Mouse (Mus musculus): ENCODE data around the gene Dhx8.
A peak's percentile ranks its signal among the peaks of the same experiment; 100 is the strongest.

Gene Dhx8

GRCm38 (mm10) chr11:101732518-101733440 is at the start of gene Dhx8:
Gene Dhx8 (plus strand): TSS chr11:101732919.
- DNase-seq (ENCODE audit: low read depth): peak; percentile 94

- DNase-seq (ENCODE audit: low read depth): peak; percentile 41
Measured at GRCm38 (mm10) chr11:101687351-101688301, 45.1 kb upstream of the Dhx8 start.

GRCm38 (mm10) chr11:101689701-101690113 is 43.0 kb upstream of the Dhx8 start:
- DNase-seq (ENCODE audit: low read depth): no peak

DNA sequence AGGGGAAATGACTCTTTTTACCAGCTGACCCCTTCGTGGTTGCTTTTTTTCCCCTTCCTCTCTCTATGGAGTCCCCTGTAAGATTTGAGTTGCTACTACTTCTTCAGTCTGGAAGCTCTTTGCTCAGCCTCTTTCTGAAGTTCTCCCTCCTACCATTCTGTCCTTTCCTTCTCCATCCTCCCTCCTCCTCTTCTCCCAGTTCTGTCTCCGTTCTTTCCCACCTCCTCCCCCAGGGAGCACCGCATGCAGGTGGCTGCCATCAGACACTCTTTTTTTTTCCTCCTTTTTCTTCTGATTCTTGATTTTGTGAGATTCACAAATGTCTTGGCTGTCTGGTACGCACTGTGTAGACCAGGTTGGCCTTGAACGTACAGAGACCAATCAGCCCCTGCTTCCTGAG is 42.4 kb upstream of the Dhx8 start:
- DNase-seq (ENCODE audit: low read depth): no peak

GRCm38 (mm10) chr11:101695906-101696661 is 36.6 kb upstream of the Dhx8 start:
- no peak for DNase-seq (ENCODE audit: low read depth)

DNA sequence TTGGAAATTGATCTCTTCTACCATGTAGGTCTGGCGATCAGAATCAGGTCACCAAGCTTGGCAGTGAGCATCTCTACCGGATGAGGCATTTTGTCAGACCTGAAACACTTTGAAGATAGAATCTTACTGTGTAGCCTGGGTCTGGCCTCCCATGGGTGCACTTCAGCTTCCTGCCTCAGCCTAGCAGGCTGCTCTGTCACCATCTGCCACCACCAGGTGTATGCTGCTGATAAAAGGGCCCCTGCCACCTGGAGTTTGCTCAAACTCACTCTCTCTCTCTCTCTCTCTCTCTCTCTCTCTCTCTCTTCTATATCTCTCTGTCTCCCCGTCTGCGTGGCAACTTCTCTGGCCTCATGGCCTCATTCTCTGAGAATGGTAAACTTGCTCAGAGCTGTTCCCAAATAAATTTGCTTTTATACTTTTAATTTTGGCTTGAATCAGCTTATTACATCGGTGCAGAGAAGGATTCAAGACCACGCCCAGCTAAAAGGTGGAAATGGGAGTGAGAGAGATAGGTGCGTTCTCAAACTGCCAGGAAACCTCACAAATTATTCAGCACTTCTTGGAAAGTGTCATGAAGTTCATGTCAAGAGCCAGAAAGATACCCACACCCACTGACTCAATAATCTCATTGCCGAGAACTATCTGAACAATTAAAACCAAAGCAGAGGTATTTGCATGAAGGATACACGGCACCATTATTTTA is 35.4 kb upstream of the Dhx8 start:
- no peak for DNase-seq (ENCODE audit: low read depth)

DNA sequence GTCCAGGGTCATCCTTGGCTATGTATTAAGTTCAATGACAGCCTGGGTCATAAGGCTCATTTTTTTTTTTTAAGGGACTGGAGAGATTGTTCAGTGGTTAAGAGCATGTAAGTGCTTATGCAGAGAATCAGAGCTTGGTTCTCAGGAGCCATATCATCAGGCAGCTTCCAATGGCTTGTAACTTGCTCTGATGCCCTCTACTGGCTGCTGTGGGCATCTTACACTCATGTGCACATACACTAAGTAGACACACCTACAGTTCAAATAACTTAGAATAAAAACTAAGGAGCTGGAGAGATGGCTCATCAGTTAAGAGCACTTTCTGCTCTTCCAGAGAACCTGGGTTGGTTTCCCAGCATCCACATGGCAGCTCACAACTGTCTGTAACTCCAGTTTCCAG is 34.6 kb upstream of the Dhx8 start:
- no peak for DNase-seq (ENCODE audit: low read depth)

- DNase-seq (ENCODE audit: low read depth): no peak
Measured at GRCm38 (mm10) chr11:101699556-101699955, 33.2 kb upstream of the Dhx8 start.

GRCm38 (mm10) chr11:101699991-101700390 is 32.7 kb upstream of the Dhx8 start:
- no peak for DNase-seq (ENCODE audit: low read depth)

DNA sequence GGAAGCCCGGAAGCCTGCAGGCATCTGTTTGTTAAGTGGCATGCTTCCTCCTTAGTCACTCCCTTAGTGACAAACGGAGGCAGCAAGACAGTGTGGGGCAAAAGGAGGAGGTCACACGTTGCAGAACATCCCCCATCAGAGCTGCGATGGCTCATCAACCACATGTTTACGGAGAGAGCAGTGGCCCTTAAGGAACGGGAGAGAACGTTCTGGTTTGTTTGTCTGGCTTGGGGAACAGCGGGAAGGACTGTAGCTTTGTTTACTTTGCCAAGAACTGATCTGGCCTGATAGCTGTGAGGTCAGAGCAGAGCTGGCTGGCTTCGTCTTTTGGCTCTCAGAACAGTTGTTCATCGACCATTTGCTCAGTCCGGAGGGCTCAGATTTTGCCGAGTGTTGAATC is 32.3 kb upstream of the Dhx8 start:
- peak; percentile 79 for DNase-seq (ENCODE audit: low read depth)

GRCm38 (mm10) chr11:101704081-101704480 is 28.6 kb upstream of the Dhx8 start:
- DNase-seq (ENCODE audit: low read depth): no peak

DNA sequence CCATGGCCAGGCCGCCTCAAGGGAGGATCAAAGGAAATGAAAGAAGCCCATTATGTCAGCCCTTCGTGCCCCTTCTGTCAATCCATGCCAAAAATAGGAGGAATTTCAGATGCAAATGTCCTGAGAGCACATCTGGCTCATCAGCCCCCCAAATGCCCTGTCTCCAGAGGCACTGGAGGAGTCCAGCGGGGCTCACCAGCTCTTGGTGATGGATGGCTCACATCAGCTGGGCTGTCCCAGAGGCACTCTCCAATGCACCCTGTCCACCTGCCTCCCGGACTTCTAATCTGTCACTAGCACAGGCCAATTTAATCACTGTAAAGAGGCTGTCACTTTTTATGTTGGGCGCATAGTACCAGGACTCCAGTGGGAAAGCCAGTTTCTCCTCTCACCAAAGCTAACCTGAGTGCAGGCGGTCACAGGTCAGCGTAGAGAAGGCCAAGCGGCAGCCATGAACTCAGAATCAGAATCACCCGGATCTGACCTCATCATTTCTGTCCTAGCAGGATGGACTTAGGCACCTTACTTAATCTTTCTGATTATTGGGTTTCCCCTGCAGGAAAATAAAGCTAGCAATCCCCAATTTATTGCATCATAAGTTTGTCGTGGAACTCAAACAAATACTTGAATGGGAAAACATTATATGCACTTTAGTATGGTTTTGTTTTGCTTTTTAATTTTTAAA is 25.8 kb upstream of the Dhx8 start:
- DNase-seq (ENCODE audit: low read depth): no peak

DNA sequence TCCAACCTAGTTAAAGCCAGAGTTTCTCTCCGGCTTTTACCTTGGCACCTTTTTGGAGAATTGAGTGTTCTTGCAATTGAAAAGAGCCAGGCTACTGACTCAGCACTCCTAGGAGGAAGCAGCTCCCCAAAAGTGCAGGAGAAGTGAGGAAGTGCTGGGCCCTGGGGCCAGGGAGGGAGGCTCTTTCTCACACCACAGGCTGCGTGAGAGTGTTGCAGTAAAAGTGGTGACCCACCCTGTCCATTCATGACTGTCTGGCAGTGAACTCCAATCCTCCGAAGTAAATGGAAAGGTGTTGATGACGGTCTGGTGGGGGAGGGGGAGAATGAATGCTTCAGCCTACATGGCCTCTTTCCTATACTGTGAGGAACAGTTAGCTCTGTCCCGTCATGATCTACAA is 24.2 kb upstream of the Dhx8 start:
- no peak for DNase-seq (ENCODE audit: low read depth)

GRCm38 (mm10) chr11:101712811-101713210 is 19.9 kb upstream of the Dhx8 start:
- no peak for DNase-seq (ENCODE audit: low read depth)

DNA sequence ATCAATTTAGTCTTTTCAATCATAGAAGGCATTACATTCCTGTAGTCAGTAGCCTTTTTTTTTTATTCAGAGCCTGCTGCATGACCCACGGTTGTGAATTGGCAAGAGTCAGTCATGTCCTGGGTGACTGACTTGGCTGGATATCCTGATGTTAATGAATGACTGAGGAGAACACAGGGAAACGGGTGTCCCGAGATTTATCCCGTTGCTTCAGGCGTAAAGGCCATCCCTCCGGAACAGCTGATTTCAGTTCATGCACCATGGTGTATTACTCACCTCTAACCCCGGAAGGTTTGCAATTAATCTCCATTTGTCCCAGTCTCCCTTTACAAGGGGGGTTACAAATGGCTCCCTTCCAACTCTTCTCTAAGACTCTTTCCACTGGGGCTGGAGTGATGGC is 18.7 kb upstream of the Dhx8 start:
- DNase-seq (ENCODE audit: low read depth): no peak

DNA sequence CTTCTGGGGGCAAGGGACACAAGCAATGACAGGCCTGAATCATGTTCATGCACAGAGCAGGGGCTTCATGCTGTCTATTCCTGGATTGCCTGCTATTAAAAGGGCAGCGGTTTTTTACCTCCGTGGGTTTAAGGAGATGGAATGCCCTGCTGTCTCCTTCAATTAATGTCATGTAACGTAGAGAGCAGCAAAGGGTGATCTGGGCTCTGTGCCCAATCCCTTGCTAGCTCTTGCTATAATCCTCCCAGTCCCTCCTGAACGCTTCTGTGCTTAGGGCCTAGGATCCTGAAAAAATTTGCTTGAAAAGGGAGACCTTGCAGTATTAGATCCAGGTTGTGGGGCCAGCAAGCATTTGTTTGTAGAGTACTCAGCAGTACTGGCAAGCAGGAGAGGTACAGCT is 14.4 kb upstream of the Dhx8 start:
- no peak for DNase-seq (ENCODE audit: low read depth)

- DNase-seq (ENCODE audit: low read depth): no peak
Measured at GRCm38 (mm10) chr11:101719986-101720520, 12.7 kb upstream of the Dhx8 start.

DNA sequence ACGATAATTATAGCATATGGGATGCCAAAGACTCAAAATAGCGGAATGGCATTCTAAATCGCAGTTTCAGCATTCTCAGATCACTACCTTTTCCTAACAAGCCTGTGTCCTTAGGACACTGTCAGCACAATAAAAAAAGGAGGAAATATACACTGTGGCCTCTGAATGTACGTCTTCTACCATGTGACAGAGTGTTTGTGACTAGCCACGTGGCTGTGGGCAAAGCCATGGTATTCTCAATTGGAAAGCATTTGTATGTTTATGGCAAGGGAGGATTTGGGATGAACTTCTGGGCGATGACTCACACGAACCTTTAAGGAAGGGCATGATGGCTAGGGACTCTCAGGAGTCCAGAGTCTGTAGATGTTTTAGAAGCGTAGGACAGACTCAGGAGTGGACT is 7.7 kb upstream of the Dhx8 start:
- no peak for DNase-seq (ENCODE audit: low read depth)

GRCm38 (mm10) chr11:101726765-101727164 is 6.0 kb upstream of the Dhx8 start:
- DNase-seq (ENCODE audit: low read depth): no peak

DNA sequence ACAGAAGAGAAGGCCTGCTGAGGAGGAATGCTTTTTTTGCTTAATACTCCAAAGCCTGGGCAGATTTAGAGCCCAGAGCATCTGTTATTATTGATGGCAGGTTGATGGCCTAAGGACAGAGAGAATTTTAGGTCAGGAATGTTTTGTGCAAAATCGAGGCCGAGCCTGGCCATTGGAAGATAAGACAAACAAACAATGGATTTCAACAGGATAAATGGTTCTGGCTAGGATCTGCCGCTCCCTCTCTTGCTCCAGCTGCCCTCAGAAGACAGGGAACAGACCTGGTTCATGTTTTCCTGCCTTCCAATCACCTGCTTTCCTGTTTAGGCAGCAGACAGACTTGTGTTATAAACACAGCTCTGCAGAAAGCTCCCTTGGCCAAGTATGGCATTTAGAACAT is 3.4 kb upstream of the Dhx8 start:
- DNase-seq (ENCODE audit: low read depth): no peak

DNA sequence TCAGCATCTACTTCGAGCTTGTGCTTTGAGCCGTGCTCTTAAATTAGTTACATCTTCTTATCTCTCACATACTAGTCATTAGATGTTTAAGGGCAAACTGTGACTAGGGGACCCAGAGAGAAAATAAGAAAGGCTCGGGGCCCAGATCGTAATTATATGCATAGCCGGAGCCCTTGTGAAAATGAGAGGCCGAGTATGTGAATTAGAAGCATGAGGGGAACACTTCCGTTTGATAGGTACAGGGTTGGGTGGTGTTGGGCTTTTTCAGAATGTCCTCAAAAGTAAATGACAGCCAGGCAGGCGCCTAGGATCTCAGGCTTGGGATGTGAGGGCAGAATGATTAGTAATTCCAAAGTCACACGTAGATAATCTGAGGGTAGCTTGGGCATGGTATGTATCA is 877 bp downstream of the Dhx8 start:
- DNase-seq (ENCODE audit: low read depth): no peak

Measured in fibroblast of lung, adult 2 months (primary cell).